Mouse (Mus musculus): Measurements from ENCODE around the gene Acoxl. TPM values are rescaled to one million over a fixed set of nuclear protein-coding genes. Genes with fewer than 3 reads are reported as not detected.

Gene Acoxl
- total RNA-seq (2015; ENCODE audit: low replicate concordance) (0.84 TPM in 1 of 2 replicates, not detected in the other), total RNA-seq (2017; ENCODE audit: low replicate concordance) (not detected in 2 replicates)

- no peak for ATAC-seq (replicated peaks; ENCODE audit: low FRiP score, poor library complexity, severe bottlenecking)
These were observed at the start of gene Acoxl for GRCm38 (mm10) chr2:127838576-127838975. Acoxl (plus strand) TSS chr2:127838876.

GRCm38 (mm10) chr2:127789138-127789537 is 49.5 kb upstream of the Acoxl start:
- ATAC-seq (replicated peaks; ENCODE audit: low FRiP score, poor library complexity, severe bottlenecking), result 0 out of 2 replicates have a peak, but pooled peaks have one; percentile 33

GRCm38 (mm10) chr2:127789651-127790270 is 48.9 kb upstream of the Acoxl start:
- no peak for ATAC-seq (replicated peaks; ENCODE audit: low FRiP score, poor library complexity, severe bottlenecking)

- peak; percentile 90 for ATAC-seq (replicated peaks; ENCODE audit: low FRiP score, poor library complexity, severe bottlenecking)
These were observed 46.6 kb upstream of the Acoxl start, which contains the start of gene Mtln for GRCm38 (mm10) chr2:127791919-127792603. Mtln (minus strand) TSS chr2:127792488.

- peak; percentile 98 for ATAC-seq (replicated peaks; ENCODE audit: low FRiP score, poor library complexity, severe bottlenecking)
These were observed 7.1 kb upstream of the Acoxl start, which contains the start of gene Bub1 for GRCm38 (mm10) chr2:127831401-127832102. Bub1 (minus strand) TSS chr2:127831865.

- ATAC-seq (replicated peaks; ENCODE audit: low FRiP score, poor library complexity, severe bottlenecking), result peak; percentile 28
These were observed 6.4 kb upstream of the Acoxl start for GRCm38 (mm10) chr2:127832103-127832832.

GRCm38 (mm10) chr2:127832833-127833190 is 5.9 kb upstream of the Acoxl start:
- ATAC-seq (replicated peaks; ENCODE audit: low FRiP score, poor library complexity, severe bottlenecking), result peak; percentile 61

GRCm38 (mm10) chr2:127839425-127839824 is 749 bp downstream of the Acoxl start:
- ATAC-seq (replicated peaks; ENCODE audit: low FRiP score, poor library complexity, severe bottlenecking), result no peak

- ATAC-seq (replicated peaks; ENCODE audit: low FRiP score, poor library complexity, severe bottlenecking), result no peak
These were observed 2.7 kb downstream of the Acoxl start for GRCm38 (mm10) chr2:127841402-127841801.

- no peak for ATAC-seq (replicated peaks; ENCODE audit: low FRiP score, poor library complexity, severe bottlenecking)
These were observed 3.7 kb downstream of the Acoxl start for GRCm38 (mm10) chr2:127842421-127842820.

GRCm38 (mm10) chr2:127845346-127845982 is 6.8 kb downstream of the Acoxl start:
- no peak for ATAC-seq (replicated peaks; ENCODE audit: low FRiP score, poor library complexity, severe bottlenecking)

GRCm38 (mm10) chr2:127846008-127846407 is 7.3 kb downstream of the Acoxl start:
- ATAC-seq (replicated peaks; ENCODE audit: low FRiP score, poor library complexity, severe bottlenecking), result no peak

GRCm38 (mm10) chr2:127846571-127846970 is 7.9 kb downstream of the Acoxl start:
- ATAC-seq (replicated peaks; ENCODE audit: low FRiP score, poor library complexity, severe bottlenecking), result no peak

GRCm38 (mm10) chr2:127850371-127850770 is 11.7 kb downstream of the Acoxl start:
- no peak for ATAC-seq (replicated peaks; ENCODE audit: low FRiP score, poor library complexity, severe bottlenecking)

- no peak for ATAC-seq (replicated peaks; ENCODE audit: low FRiP score, poor library complexity, severe bottlenecking)
These were observed 15.8 kb downstream of the Acoxl start for GRCm38 (mm10) chr2:127854332-127854991.

GRCm38 (mm10) chr2:127864381-127864780 is 25.7 kb downstream of the Acoxl start:
- ATAC-seq (replicated peaks; ENCODE audit: low FRiP score, poor library complexity, severe bottlenecking), result no peak

GRCm38 (mm10) chr2:127881063-127881462 is 42.4 kb downstream of the Acoxl start:
- ATAC-seq (replicated peaks; ENCODE audit: low FRiP score, poor library complexity, severe bottlenecking), result no peak

- peak; percentile 62; the same call in 1 of the 2 replicates for ATAC-seq (replicated peaks; ENCODE audit: low FRiP score, poor library complexity, severe bottlenecking)
These were observed 50.8 kb downstream of the Acoxl start for GRCm38 (mm10) chr2:127889432-127889831.

GRCm38 (mm10) chr2:127889979-127890378 is 51.3 kb downstream of the Acoxl start:
- no peak for ATAC-seq (replicated peaks; ENCODE audit: low FRiP score, poor library complexity, severe bottlenecking)

Data from erythroid progenitor cell, adult 5-6 weeks (primary cell).